Mouse (Mus musculus) heart, embryonic 10.5 days (tissue): ENCODE results near the gene Olfr159. TPM values are rescaled to one million over a fixed set of nuclear protein-coding genes. Genes with fewer than 3 reads are reported as not detected.

ENCODE experiments used
- DNase-seq: peaks from one replicate; pipeline ENCODE4 v3.0.0-alpha.2; 2017; ENCODE audit warnings: low spot score
- H3K27ac ChIP-seq: fragments of 300-500 bp; sonication (generic); 2 replicates; pipeline ENCODE4 v1.5.1; 2016; ENCODE audit warnings: mild to moderate bottlenecking
- H3K27me3 ChIP-seq: fragments of 300-500 bp; sonication (generic); 2 replicates; pipeline ENCODE4 v1.6.1; 2016; ENCODE audit warnings: mild to moderate bottlenecking; ENCODE audit not compliant: poor library complexity, insufficient read depth, severe bottlenecking
- H3K36me3 ChIP-seq: fragments of 300-500 bp; sonication (generic); 2 replicates; pipeline ENCODE4 v1.6.1; 2016; ENCODE audit warnings: mild to moderate bottlenecking, moderate library complexity
- H3K4me1 ChIP-seq: fragments of 300-500 bp; sonication (generic); 2 replicates; pipeline ENCODE4 v1.6.1; 2016; ENCODE audit warnings: mild to moderate bottlenecking
- H3K4me3 ChIP-seq: fragments of 300-500 bp; sonication (generic); 2 replicates; pipeline ENCODE4 v1.5.1; 2016; ENCODE audit warnings: mild to moderate bottlenecking, moderate library complexity
- H3K9me3 ChIP-seq: fragments of 300-500 bp; sonication (generic); 2 replicates; pipeline ENCODE4 v1.6.1; 2016; ENCODE audit warnings: mild to moderate bottlenecking, moderate library complexity
- WGBS: fragments of 180-500 bp; shearing (Covaris S2); methylation state at CpG from one replicate; pipeline ENCODE4 v1.1.7; 2016; 5-methylcytosine and 5-hydroxymethylcytosine counted together
- polyA plus RNA-seq: library from polyadenylated mRNA; unstranded; fragments of >200 nt; fragmentation: Nextera tagmentation; extraction: Ambion mirVana; gene quantifications from 2 replicates; pipeline ENCODE4 v1.2.1, GENCODE M21; 2016

Gene Olfr159
- polyA plus RNA-seq, 1 experiment from 2014 or later: not detected

DNA sequence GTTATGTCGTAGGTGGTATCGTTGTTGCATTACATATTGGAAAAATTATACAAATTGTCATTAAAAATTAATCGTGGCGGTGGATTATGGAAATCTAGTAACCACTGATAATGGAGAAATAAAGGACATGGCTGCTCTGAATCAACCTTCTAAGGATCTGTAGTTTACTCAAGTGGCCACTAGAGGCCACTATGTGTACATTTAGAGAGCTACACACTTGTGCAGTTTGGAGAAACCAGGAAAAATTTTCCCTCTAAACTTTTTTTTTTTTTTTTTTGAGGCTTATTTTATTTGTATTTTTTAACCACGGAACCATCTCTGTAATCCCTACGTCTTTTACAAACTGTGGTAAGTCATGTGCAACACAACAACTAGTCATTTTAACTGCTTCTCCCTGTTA, 25.6 kb downstream of the Olfr159 start:
- Histone ChIP-seq H3K27ac (no peak overlapping the region), H3K9me3 (no peaks in the 10 kb centered on the region), H3K4me1 (peaks cover 11% of the 10 kb centered on the region), H3K4me3 (no peak overlapping the region), H3K36me3 (no peaks in the 10 kb centered on the region), H3K27me3 (no peaks in the 10 kb centered on the region)
- 11% methylated on average over 6 of the region's 6 CpGs for whole genome bisulfite sequencing
- no peak for DNase-seq

DNA sequence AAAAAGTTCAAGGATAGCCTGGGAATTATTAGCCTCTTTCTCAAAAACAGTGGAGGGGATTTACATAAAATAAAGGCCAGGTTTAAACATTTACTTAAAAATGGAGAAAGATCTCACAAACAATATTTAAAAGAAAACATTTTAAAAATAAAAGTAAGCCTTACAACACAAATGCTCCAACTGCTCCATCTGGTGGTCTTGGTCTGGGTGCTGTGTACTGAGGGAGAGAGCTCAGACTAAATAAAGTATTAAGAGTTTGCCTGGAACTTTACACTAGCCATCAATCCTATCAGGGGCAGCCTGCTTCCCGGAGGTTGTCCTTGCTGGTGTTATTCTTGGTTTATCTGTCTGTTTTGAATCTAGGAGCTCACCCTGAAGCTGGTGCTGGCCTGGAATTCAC, 27.7 kb downstream of the Olfr159 start:
- Histone ChIP-seq H3K36me3 (no peaks in the 10 kb centered on the region), H3K27ac (no peak overlapping the region), H3K9me3 (no peaks in the 10 kb centered on the region), H3K4me1 (peaks cover 11% of the 10 kb centered on the region), H3K4me3 (no peak overlapping the region), H3K27me3 (no peaks in the 10 kb centered on the region)
- WGBS: 12% methylated on average over 1 of the region's 1 CpGs
- DNase-seq: no peak

DNA sequence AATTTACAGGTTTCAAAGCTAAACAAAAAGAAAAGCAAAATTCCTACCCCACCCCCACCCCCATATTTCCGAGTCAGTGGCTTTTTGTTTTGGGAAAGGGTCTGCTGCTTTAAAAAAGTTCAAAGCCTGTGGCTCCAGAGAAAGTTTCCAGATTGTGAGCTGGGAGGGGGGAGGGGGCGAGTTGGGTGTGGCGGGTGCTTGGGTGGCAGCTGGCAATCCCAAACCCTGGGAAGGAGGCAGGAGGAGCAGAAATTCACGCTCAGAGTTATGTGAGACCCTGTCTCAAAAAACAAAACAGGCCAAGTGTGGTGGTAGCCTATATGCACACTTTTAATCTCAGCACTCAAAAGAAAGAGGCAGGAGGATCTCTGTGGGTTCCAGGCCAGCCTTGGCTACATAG, 28.2 kb downstream of the Olfr159 start:
- 27% methylated on average over 4 of the region's 4 CpGs for WGBS
- Histone ChIP-seq H3K27me3 (no peaks in the 10 kb centered on the region), H3K4me3 (no peak overlapping the region), H3K9me3 (no peaks in the 10 kb centered on the region), H3K27ac (no peak overlapping the region), H3K36me3 (no peaks in the 10 kb centered on the region), H3K4me1 (peaks cover 11% of the 10 kb centered on the region)
- no peak for DNase-seq

- Histone ChIP-seq H3K4me3 (no peak overlapping the region), H3K9me3 (no peaks in the 10 kb centered on the region), H3K36me3 (no peaks in the 10 kb centered on the region), H3K27me3 (no peaks in the 10 kb centered on the region), H3K4me1 (peaks cover 10% of the 10 kb centered on the region), H3K27ac (no peak overlapping the region)
- DNase-seq: no peak
- WGBS: 55% methylated on average over 5 of the region's 5 CpGs
Observed at GRCm38 (mm10) chr4:43741526-43741925, 29.3 kb downstream of the Olfr159 start.

DNA sequence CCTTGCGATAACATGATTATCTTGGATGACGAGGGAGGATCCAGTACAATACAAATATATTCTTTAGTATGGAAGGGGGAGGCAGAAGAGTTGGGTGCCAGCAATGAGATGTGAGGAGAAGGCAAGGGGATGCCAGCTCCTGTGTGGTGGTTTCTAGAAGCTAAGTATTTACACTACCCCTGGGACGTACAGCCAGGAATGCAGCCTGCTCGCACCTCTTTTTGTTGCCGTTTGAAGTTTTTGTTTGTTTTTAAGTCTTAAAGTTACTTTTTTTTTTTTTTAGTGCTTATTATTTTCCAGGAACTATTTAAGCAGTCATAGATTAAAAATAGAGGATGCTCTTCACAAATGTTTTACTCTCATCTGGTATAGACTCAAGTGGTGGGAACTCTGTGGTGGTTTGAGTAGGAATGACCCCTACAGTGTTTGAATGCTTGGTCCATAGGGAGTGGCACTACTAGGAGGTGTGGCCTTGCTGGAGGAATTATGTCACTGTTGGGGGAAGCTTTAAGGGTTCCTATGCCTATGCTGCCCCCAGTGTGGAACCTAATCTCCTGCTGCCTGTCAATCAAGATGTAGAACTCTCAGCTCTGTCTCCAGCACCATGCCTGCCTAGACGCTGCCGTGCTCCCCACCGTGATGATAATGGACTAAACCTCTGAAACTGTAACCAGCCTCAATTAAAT, 31.7 kb downstream of the Olfr159 start:
- 54% methylated on average over 8 of the region's 8 CpGs for WGBS
- H3K4me1 ChIP-seq: peaks cover 14% of the 10 kb centered on the region

GRCm38 (mm10) chr4:43737144-43737543, 33.7 kb downstream of the Olfr159 start:
- H3K4me1 ChIP-seq: peaks cover 33% of the 10 kb centered on the region
- H3K27ac ChIP-seq: no peak overlapping the region
- 69% methylated on average over 6 of the region's 6 CpGs for WGBS
- H3K9me3 ChIP-seq: no peaks in the 10 kb centered on the region
- no peak overlapping the region for H3K4me3 ChIP-seq
- no peaks in the 10 kb centered on the region for H3K36me3 ChIP-seq
- DNase-seq: no peak
- no peaks in the 10 kb centered on the region for H3K27me3 ChIP-seq

More for the DNA sequence above, 31.7 kb downstream of the Olfr159 start:
- Histone ChIP-seq H3K27ac (no peak overlapping the region), H3K27me3 (no peaks in the 10 kb centered on the region), H3K4me3 (no peak overlapping the region), H3K36me3 (no peaks in the 10 kb centered on the region), H3K9me3 (no peaks in the 10 kb centered on the region)
- no peak for DNase-seq

- peaks cover 69% of the 10 kb centered on the region for H3K4me1 ChIP-seq
- 67% methylated on average over 5 of the region's 5 CpGs for WGBS
- no peak for DNase-seq
- peak overlapping the region; percentile 74 for H3K27ac ChIP-seq
- H3K4me3 ChIP-seq: no peak overlapping the region
- no peaks in the 10 kb centered on the region for H3K36me3 ChIP-seq
- H3K9me3 ChIP-seq: no peaks in the 10 kb centered on the region
- no peaks in the 10 kb centered on the region for H3K27me3 ChIP-seq
Observed at GRCm38 (mm10) chr4:43733186-43733585, 37.6 kb downstream of the Olfr159 start.

DNA sequence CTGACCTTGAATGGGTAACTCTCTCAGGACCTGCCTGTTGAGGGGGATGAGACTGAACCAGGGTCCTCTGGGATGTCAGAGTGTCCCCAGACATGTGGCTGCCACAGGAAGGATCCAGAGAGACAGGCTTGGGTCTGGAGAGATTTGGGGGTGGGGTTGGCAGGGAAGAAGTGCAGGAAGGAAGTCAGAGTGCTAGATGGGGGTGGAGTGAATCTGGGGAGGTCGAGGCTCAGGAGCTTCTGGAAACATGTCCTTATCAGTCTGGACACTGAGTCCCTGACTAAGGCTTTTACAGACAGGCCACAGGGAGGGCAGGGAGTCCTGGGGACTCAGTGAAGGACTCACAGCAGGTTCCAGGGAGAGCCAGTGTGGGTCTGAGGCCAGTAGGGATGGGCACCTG, 38.6 kb downstream of the Olfr159 start:
- Histone ChIP-seq H3K4me3 (no peak overlapping the region), H3K9me3 (no peaks in the 10 kb centered on the region), H3K4me1 (peaks cover 78% of the 10 kb centered on the region), H3K27ac (peak overlapping the region; percentile 74), H3K27me3 (no peaks in the 10 kb centered on the region), H3K36me3 (no peaks in the 10 kb centered on the region)
- WGBS: 21% methylated on average over 1 of the region's 1 CpGs
- no peak for DNase-seq

GRCm38 (mm10) chr4:43730750-43731297, 40.0 kb downstream of the Olfr159 start:
- 53% methylated on average over 21 of the region's 21 CpGs for WGBS
- Histone ChIP-seq H3K36me3 (no peaks in the 10 kb centered on the region), H3K4me3 (no peak overlapping the region), H3K27me3 (no peaks in the 10 kb centered on the region), H3K27ac (peak overlapping the region; percentile 85), H3K9me3 (no peaks in the 10 kb centered on the region), H3K4me1 (peaks cover 82% of the 10 kb centered on the region)
- no peak for DNase-seq

- no peaks in the 10 kb centered on the region for H3K27me3 ChIP-seq
- WGBS: 24% methylated on average over 14 of the region's 14 CpGs
- peaks cover 79% of the 10 kb centered on the region for H3K4me1 ChIP-seq
- no peak for DNase-seq
- no peaks in the 10 kb centered on the region for H3K36me3 ChIP-seq
- no peaks in the 10 kb centered on the region for H3K9me3 ChIP-seq
- H3K4me3 ChIP-seq: 0 out of 2 replicates have a peak within 1 kb of the TSS, but pooled peaks have one; percentile 0
- H3K27ac ChIP-seq: peak within 1 kb of the TSS; percentile 85
Observed at GRCm38 (mm10) chr4:43729794-43730550, 40.8 kb downstream of the Olfr159 start, which contains the start of gene Spaar. TSS of gene Spaar (plus strand) at chr4:43730034.

- H3K27ac ChIP-seq: peak overlapping the region; percentile 85
- 27% methylated on average over 3 of the region's 3 CpGs for WGBS
Observed at GRCm38 (mm10) chr4:43729126-43729525, 41.7 kb downstream of the Olfr159 start.

DNA sequence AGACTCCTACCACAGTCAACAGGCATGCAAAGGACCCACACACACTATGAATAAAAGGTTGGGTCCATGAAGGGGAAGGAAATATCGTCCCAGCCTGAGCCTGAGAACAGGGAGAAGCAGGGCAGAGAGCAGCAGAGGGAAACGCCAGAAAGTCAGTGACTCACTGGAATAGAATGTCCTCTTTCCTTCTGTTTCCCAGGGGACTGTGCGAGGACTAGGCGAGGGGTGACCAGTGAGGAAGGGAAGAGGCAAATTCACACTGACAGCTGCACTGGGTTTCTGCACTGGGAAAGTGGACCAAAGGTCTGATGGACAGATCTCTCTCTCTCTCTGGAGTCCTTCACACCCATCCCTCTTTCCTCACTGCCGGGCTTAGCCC, 42.2 kb downstream of the Olfr159 start:
- Histone ChIP-seq H3K27ac (peak overlapping the region; percentile 85), H3K9me3 (no peaks in the 10 kb centered on the region), H3K4me3 (no peak overlapping the region), H3K4me1 (peaks cover 73% of the 10 kb centered on the region), H3K27me3 (no peaks in the 10 kb centered on the region), H3K36me3 (no peaks in the 10 kb centered on the region)
- DNase-seq: no peak
- 7% methylated on average over 5 of the region's 5 CpGs for WGBS

More at GRCm38 (mm10) chr4:43729126-43729525, 41.7 kb downstream of the Olfr159 start:
- no peaks in the 10 kb centered on the region for H3K9me3 ChIP-seq
- no peak overlapping the region for H3K4me3 ChIP-seq
- no peak for DNase-seq
- H3K4me1 ChIP-seq: peaks cover 79% of the 10 kb centered on the region
- H3K27me3 ChIP-seq: no peaks in the 10 kb centered on the region
- no peaks in the 10 kb centered on the region for H3K36me3 ChIP-seq
